Mouse (Mus musculus) hindbrain, embryonic 14.5 days (tissue): ENCODE measurements around the gene Cyb5b. TPM values are rescaled to one million over a fixed set of nuclear protein-coding genes. Genes with fewer than 3 reads are reported as not detected.

Source experiments
- ATAC-seq: fragments of 200-750 bp; cut with Nextera tagmentation; 2 replicates; pipeline ENCODE4 v1.8.0; 2017; ENCODE audit warnings: moderate number of reproducible peaks, mild to moderate bottlenecking, moderate TSS enrichment, moderate library complexity; ENCODE audit not compliant: low FRiP score
- DNase-seq: peaks from one replicate; pipeline ENCODE4 v3.0.0-alpha.2; 2015; ENCODE audit warnings: low spot score
- H3K27ac ChIP-seq: fragments of 300-500 bp; sonication (generic); 2 replicates; pipeline ENCODE4 v1.5.1; 2014; ENCODE audit warnings: mild to moderate bottlenecking, moderate library complexity
- H3K27me3 ChIP-seq: fragments of 300-500 bp; sonication (generic); 2 replicates; pipeline ENCODE4 v1.6.1; 2014; ENCODE audit warnings: mild to moderate bottlenecking, low read length, mixed read lengths; ENCODE audit not compliant: control insufficient read depth, insufficient read depth
- H3K36me3 ChIP-seq: fragments of 300-500 bp; sonication (generic); replicated peaks from 2 replicates; pipeline ENCODE4 v1.6.1; 2014; ENCODE audit not compliant: control insufficient read depth, insufficient read depth
- H3K4me1 ChIP-seq: fragments of 300-500 bp; sonication (generic); replicated peaks from 2 replicates; pipeline ENCODE4 v1.6.1; 2014; ENCODE audit warnings: antibody characterized with exemption, low read length, mixed read lengths; ENCODE audit not compliant: control insufficient read depth, insufficient read depth
- H3K4me2 ChIP-seq: fragments of 300-500 bp; sonication (generic); replicated peaks from 2 replicates; pipeline ENCODE4 v1.6.1; 2014; ENCODE audit warnings: mild to moderate bottlenecking, moderate library complexity
- H3K4me3 ChIP-seq: fragments of 300-500 bp; sonication (generic); replicated peaks from 2 replicates; pipeline ENCODE4 v1.5.1; 2014; ENCODE audit warnings: mild to moderate bottlenecking, low read length
- H3K9ac ChIP-seq: fragments of 300-500 bp; sonication (generic); 2 replicates; pipeline ENCODE4 v1.6.1; 2014
- H3K9me3 ChIP-seq: fragments of 300-500 bp; sonication (generic); 2 replicates; pipeline ENCODE4 v1.6.1; 2016; ENCODE audit warnings: low read length; ENCODE audit not compliant: control insufficient read depth
- WGBS: fragments of 180-500 bp; shearing (Covaris S2); extraction: QIAGEN DNeasy Blood & Tissue Kit; methylation state at CpG from one replicate; pipeline ENCODE4 v1.1.7; 2014; 5-methylcytosine and 5-hydroxymethylcytosine counted together
- polyA plus RNA-seq: library from polyadenylated mRNA; unstranded; fragments of >200 nt; fragmentation: Nextera tagmentation; extraction: Ambion mirVana; gene quantifications from 2 replicates; pipeline ENCODE4 v1.2.1, GENCODE M21; 2014

The Cyb5b gene
- polyA plus RNA-seq, 1 experiment from 2014 or later, result 126 TPM

DNA sequence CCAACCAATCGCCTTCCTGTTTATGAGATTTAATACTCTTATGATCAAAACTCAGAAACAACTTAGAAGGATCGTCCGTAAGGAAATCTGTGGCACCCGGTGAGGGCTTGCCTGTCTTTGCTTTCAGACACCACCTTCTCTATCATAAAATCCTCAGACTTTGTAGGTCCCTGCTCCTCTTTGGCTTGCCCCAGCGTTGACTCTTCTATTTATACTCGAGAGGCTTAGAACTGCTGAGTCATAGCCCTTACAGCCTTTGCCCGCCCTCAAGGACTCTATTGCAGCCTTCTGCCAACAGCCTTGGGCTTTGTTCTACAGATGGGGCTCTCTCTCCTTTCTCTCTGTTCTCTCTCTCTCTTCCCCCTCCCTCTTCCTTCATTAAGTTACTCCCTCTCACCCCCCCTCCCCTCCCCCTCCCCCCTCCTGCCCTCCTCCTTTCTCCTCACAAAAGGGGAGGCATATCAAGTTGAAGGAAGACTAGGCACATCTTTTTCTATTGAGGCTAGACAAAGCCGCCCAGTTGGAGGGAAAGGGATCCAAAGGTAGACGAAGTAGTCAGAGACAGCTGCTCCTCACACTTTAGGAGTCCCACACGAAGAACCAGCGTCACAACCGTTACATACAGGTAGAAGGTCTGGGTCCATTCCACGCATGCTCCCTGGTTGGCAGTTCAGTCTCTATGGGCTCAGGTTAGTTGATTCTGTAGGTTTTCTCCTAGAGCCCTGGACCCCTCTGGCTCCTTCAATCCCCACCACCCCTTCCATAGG, 10.6 kb upstream of the Cyb5b start:
- H3K27me3 ChIP-seq, result no peaks in the 10 kb centered on the region
- H3K9me3 ChIP-seq, result no peaks in the 10 kb centered on the region
- H3K36me3 ChIP-seq, result no peaks in the 10 kb centered on the region
- no peak for ATAC-seq
- no peak overlapping the region for H3K9ac ChIP-seq
- H3K4me2 ChIP-seq, result no peak overlapping the region
- no peak for DNase-seq
- no peak overlapping the region for H3K27ac ChIP-seq
- no peak overlapping the region for H3K4me3 ChIP-seq
- 36% methylated on average over 13 of the region's 13 CpGs for WGBS
- H3K4me1 ChIP-seq, result no peaks in the 10 kb centered on the region

DNA sequence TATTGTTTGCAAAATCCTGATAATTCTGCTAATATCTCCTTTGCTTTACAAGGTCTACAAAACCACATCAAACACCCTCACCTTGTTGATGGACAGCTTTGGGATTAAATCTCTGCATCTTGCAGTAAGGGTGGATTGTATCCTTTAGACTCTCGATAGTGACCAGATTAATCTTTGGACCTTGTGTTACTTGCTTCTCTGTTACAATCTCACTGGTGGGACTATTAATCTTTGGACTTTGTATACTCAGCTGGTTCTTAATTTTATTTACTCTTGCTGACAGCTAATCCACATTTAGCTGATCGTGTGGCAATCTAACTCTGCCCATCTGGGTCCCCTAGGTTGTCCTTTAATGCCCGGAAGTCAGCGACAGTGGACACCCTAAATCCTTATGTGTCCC, 7.9 kb upstream of the Cyb5b start:
- Histone ChIP-seq H3K9ac (no peak overlapping the region), H3K36me3 (no peaks in the 10 kb centered on the region), H3K4me1 (no peaks in the 10 kb centered on the region), H3K27me3 (no peaks in the 10 kb centered on the region), H3K4me3 (no peak overlapping the region), H3K27ac (no peak overlapping the region), H3K4me2 (no peak overlapping the region), H3K9me3 (no peaks in the 10 kb centered on the region)
- DNase-seq (no peak), ATAC-seq (no peak)
- 92% methylated on average over 4 of the region's 4 CpGs for WGBS

- Histone ChIP-seq H3K9me3 (no peaks in the 10 kb centered on the region), H3K27me3 (no peaks in the 10 kb centered on the region), H3K9ac (no peak overlapping the region), H3K4me1 (no peaks in the 10 kb centered on the region), H3K4me3 (no peak overlapping the region), H3K4me2 (no peak overlapping the region), H3K36me3 (no peaks in the 10 kb centered on the region), H3K27ac (no peak overlapping the region)
- ATAC-seq (no peak), DNase-seq (no peak)
- 46% methylated on average over 4 of the region's 4 CpGs for WGBS
Measured at GRCm38 (mm10) chr8:107143501-107143900, 6.9 kb upstream of the Cyb5b start.

DNA sequence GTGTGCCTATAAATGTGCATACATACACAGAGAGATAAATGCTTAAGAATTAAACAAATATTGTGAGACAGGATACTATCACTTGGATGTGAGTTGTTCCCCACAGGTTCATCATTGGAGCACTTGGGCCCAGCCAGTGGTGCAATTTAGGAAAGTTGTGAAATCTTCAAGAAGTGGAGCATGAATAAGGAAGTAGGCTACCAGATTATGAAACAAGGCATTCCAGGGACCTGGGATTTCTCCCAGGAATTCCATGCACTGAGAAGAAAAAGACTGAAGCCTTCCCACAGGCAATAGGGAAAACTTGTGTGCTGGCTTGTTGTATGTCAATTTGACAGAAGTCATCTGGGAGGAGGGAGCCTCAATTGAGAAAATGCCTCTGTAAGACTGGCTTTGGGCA, 4.3 kb upstream of the Cyb5b start:
- Histone ChIP-seq H3K27ac (no peak overlapping the region), H3K9ac (no peak overlapping the region), H3K4me3 (no peak overlapping the region), H3K9me3 (no peaks in the 10 kb centered on the region), H3K4me1 (peaks cover 6% of the 10 kb centered on the region), H3K36me3 (no peaks in the 10 kb centered on the region), H3K4me2 (no peak overlapping the region), H3K27me3 (no peaks in the 10 kb centered on the region)
- ATAC-seq (no peak), DNase-seq (no peak)

DNA sequence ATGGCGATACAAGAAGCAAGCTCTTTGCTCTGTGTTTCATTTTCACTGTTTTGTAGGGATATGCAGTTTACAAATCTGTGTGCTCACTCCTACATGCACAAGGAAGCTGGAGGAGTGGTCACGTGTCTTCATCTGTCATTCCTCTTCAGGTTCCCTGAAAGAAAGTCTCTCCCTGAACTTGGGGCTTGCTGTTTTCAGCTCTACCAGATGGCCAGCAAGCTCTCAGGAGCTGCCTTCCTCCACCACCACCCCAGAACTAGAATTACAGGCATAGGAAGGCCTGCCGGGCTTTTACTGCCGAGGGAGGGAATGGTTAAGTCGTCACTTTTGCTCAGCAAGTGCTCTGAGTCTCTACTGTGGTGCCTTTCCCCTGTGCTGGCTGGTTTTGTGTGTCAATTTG, 1.6 kb upstream of the Cyb5b start:
- no peak for DNase-seq
- Histone ChIP-seq H3K4me2 (no peak overlapping the region), H3K27me3 (no peaks in the 10 kb centered on the region), H3K9ac (no peak overlapping the region), H3K4me3 (no peak overlapping the region), H3K27ac (no peak overlapping the region), H3K36me3 (peaks cover 5% of the 10 kb centered on the region), H3K9me3 (no peaks in the 10 kb centered on the region), H3K4me1 (peaks cover 11% of the 10 kb centered on the region)
- WGBS, result 82% methylated on average over 5 of the region's 5 CpGs
- no peak for ATAC-seq

GRCm38 (mm10) chr8:107150057-107150403, 410 bp upstream of the Cyb5b start:
- H3K27me3 ChIP-seq, result no peaks in the 10 kb centered on the region
- peak overlapping the region; percentile 95 for H3K4me3 ChIP-seq
- peak overlapping the region; percentile 59 for H3K4me2 ChIP-seq
- H3K27ac ChIP-seq, result peak overlapping the region; percentile 86
- H3K4me1 ChIP-seq, result peaks cover 11% of the 10 kb centered on the region
- H3K36me3 ChIP-seq, result peaks cover 10% of the 10 kb centered on the region
- ATAC-seq (peak; percentile 38; the same call in 1 of the 2 replicates), DNase-seq (no peak)
- 21% methylated on average over 6 of the region's 6 CpGs for WGBS
- peak overlapping the region; percentile 91 for H3K9ac ChIP-seq
- H3K9me3 ChIP-seq, result no peaks in the 10 kb centered on the region

GRCm38 (mm10) chr8:107151212-107151920, 926 bp downstream of the Cyb5b start:
- H3K9ac ChIP-seq, result peak overlapping the region; percentile 91
- H3K4me1 ChIP-seq, result peaks cover 11% of the 10 kb centered on the region
- peak overlapping the region; percentile 95 for H3K4me3 ChIP-seq
- ATAC-seq, result no peak
- 75% methylated on average over 7 of the region's 7 CpGs for WGBS
- peak overlapping the region; percentile 59 for H3K4me2 ChIP-seq
- H3K27ac ChIP-seq, result no peak overlapping the region
- no peaks in the 10 kb centered on the region for H3K9me3 ChIP-seq
- H3K27me3 ChIP-seq, result no peaks in the 10 kb centered on the region
- DNase-seq, result no peak
- peaks cover 20% of the 10 kb centered on the region for H3K36me3 ChIP-seq

- Histone ChIP-seq H3K27me3 (no peaks in the 10 kb centered on the region), H3K36me3 (peaks cover 27% of the 10 kb centered on the region), H3K4me1 (peaks cover 11% of the 10 kb centered on the region), H3K9ac (no peak overlapping the region), H3K4me3 (no peak overlapping the region), H3K27ac (no peak overlapping the region), H3K9me3 (no peaks in the 10 kb centered on the region), H3K4me2 (no peak overlapping the region)
- DNase-seq (no peak), ATAC-seq (no peak)
- WGBS, result 92% methylated on average over 14 of the region's 14 CpGs
Measured at GRCm38 (mm10) chr8:107153326-107154210, 3.1 kb downstream of the Cyb5b start.

- Histone ChIP-seq H3K27me3 (no peaks in the 10 kb centered on the region), H3K9me3 (no peaks in the 10 kb centered on the region), H3K4me2 (no peak overlapping the region), H3K27ac (no peak overlapping the region), H3K4me3 (no peak overlapping the region), H3K36me3 (peaks cover 31% of the 10 kb centered on the region), H3K4me1 (no peaks in the 10 kb centered on the region), H3K9ac (no peak overlapping the region)
- ATAC-seq, result no peak
- DNase-seq, result no peak
Measured at GRCm38 (mm10) chr8:107156816-107157215, 6.4 kb downstream of the Cyb5b start.
